Mouse (Mus musculus) G1E (cell line): ENCODE data around the gene Cerk. TPM values are rescaled to one million over a fixed set of nuclear protein-coding genes. Genes with fewer than 3 reads are reported as not detected.
"Not testable (repeated sequence)": the region's sequence is repeated elsewhere in the genome, so short reads cannot be mapped to it uniquely, and the experiment has no call there.

Experiments
- ATAC-seq: 2 replicates; pipeline ENCODE4 v1.8.0; 2016; ENCODE audit warnings: mild to moderate bottlenecking; ENCODE audit not compliant: insufficient number of reproducible peaks, poor library complexity, low FRiP score, severe bottlenecking; ENCODE audit errors: extremely low read depth
- DNase-seq: peaks from one replicate; pipeline ENCODE4 v3.0.0; 2012; ENCODE audit warnings: low spot score
- H3K27me3 ChIP-seq: 2 replicates; pipeline ENCODE4 v1.6.1; 2012; ENCODE audit warnings: mild to moderate bottlenecking, low read length, inconsistent platforms; ENCODE audit not compliant: insufficient read depth
- H3K36me3 ChIP-seq: replicated peaks from 2 replicates; pipeline ENCODE3; 2012; ENCODE audit warnings: mild to moderate bottlenecking, inconsistent platforms
- H3K4me1 ChIP-seq: 2 replicates; pipeline ENCODE4 v1.6.1; 2012; ENCODE audit warnings: low read depth, low read length, inconsistent platforms, mixed read lengths; ENCODE audit not compliant: insufficient read depth
- H3K4me3 ChIP-seq: 2 replicates; pipeline ENCODE4 v1.5.1; 2012; ENCODE audit warnings: low read depth, mild to moderate bottlenecking, inconsistent platforms, low read length, moderate library complexity, mixed read lengths
- H3K9me3 ChIP-seq: replicated peaks from 2 replicates; pipeline ENCODE4 v1.6.1; 2012; ENCODE audit warnings: inconsistent platforms
- CTCF ChIP-seq: IDR thresholded peaks from 2 replicates; pipeline ENCODE4 v1.5.1; 2012; ENCODE audit warnings: low read depth, low read length, inconsistent platforms, mixed read lengths
- GATA1 ChIP-seq: IDR thresholded peaks from 2 replicates; pipeline ENCODE4 v1.6.1; 2012; ENCODE audit warnings: borderline replicate concordance, low read length, inconsistent platforms, mixed read lengths
- GATA2 ChIP-seq: IDR thresholded peaks from 2 replicates; pipeline ENCODE4 v1.6.1; 2012; ENCODE audit warnings: low read depth, low read length, inconsistent platforms, borderline replicate concordance
- POLR2AphosphoS5 ChIP-seq: IDR thresholded peaks from 2 replicates; pipeline ENCODE4 v1.6.1; 2012; ENCODE audit warnings: low read depth, low read length, inconsistent platforms; ENCODE audit not compliant: insufficient replicate concordance
- TAL1 ChIP-seq: conservative IDR thresholded peaks from 2 replicates; pipeline ENCODE4 v1.6.1; 2012; ENCODE audit warnings: low read depth, low read length, inconsistent platforms, mixed read lengths
- polyA plus RNA-seq: library from polyadenylated mRNA; stranded (reverse); fragments of >175 nt; gene quantifications from 2 replicates; pipeline ENCODE4 v1.2.3, GENCODE M21; 2012
- total RNA-seq, 2 experiments: library from RNA; stranded (forward) in 1 of 2; stranded (reverse) in 1 of 2; fragments of 200-1000 nt in 1 of 2; fragments of >200 nt in 1 of 2; fragmentation: Nextera tagmentation in 1 of 2; gene quantifications; 2 replicates each; pipeline ENCODE4 v1.2.3; 2014 to 2017

Gene Cerk
- total and polyA plus RNA-seq, 3 experiments, result 0.01 to 0.22 TPM; not detected in 1

GRCm38 (mm10) chr15:86105345-86105697 lies 80.6 kb downstream of the Cerk start:
- Histone ChIP-seq H3K27me3 (no peaks in the 10 kb centered on the region), H3K4me3 (no peak overlapping the region; the same call in 1 of the 2 replicates), H3K9me3 (no peaks in the 10 kb centered on the region), H3K4me1 (peaks cover 97% of the 10 kb centered on the region), H3K36me3 (peaks cover 90% of the 10 kb centered on the region)
- peak; percentile 78 for ATAC-seq
- peak; percentile 72 for DNase-seq
- TF ChIP-seq TAL1 (peak; percentile 70), CTCF (no peak)

DNA sequence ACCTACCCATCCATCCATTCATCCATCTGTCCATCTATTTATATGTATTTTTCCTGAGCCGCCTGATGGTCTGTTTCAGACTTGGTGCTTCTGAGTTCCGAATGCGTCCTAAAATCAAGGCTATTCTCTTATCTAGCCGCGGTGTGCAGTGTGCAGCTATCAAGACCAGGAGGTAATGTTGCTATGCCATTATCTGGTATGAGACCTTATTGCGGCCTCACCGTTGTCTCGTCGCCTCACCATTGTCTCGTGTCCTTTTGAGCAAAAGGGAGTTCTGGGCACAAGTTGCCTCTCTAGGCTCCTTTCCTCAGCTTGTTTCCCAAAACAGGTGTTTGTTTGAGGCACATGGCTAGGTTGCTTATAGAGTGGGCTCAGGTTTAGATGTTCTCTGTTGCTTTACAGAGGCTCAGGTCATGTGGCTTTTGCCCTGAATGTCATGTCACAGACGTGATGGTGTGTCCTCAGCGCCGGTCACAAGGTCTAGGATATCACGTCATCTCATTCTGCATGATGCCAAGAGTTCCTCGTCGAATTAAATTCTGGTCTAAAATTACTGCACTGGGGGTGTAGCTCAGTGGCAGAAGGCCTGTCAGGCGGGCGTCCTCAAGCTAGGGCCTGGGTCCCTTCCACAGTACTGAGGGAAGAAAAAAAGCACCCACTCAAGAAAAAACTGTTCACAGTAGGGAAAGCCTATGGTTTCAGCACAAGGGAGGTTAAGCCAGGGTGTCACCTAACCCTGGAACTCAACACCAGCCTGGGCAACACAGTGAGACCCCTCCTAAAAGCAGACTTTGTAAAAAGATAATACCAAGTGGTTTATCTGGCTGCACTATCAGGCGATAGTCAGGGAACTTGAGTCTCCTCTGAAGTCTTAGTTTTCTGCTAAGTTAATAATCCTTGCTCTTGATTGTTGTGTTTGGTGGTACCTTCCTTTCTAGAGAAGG lies 81.3 kb downstream of the Cerk start:
- H3K36me3 ChIP-seq, result peaks cover 90% of the 10 kb centered on the region
- no peaks in the 10 kb centered on the region for H3K9me3 ChIP-seq
- TF ChIP-seq GATA1, result no peak
- TF ChIP-seq TAL1, result no peak
- no peak for TF ChIP-seq POLR2AphosphoS5
- no peak for TF ChIP-seq GATA2
- no peak for TF ChIP-seq CTCF
- ATAC-seq (peak; percentile 46), DNase-seq (peak; percentile 48)
- H3K27me3 ChIP-seq, result no peaks in the 10 kb centered on the region
- peaks cover 97% of the 10 kb centered on the region for H3K4me1 ChIP-seq
- peak overlapping the region; percentile 2; the same call in 1 of the 2 replicates for H3K4me3 ChIP-seq

DNA sequence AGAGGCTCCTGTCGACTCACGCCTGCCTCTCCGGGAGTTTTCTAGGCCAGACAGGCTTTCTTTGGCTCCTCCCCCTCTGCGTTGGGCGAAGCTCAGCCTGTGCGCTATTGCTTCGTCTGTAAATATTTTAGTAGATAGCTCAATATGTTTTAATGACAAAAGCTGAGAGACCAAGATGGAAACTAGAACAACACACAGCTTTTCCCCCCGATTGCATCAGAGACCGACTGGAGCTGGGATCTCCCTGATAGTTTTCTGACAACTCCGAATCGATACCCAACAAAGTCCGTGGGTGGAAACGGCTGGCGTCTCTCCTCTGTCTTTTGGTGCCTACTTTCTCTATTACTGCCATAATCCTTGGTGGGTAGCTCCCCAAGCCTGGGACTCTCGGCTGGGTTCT lies 83.6 kb downstream of the Cerk start:
- H3K4me1 ChIP-seq, result peaks cover 89% of the 10 kb centered on the region
- H3K9me3 ChIP-seq, result no peaks in the 10 kb centered on the region
- no peaks in the 10 kb centered on the region for H3K27me3 ChIP-seq
- no peak for DNase-seq
- H3K36me3 ChIP-seq, result peaks cover 88% of the 10 kb centered on the region
- TF ChIP-seq GATA1 (no peak), TAL1 (no peak), CTCF (no peak), GATA2 (no peak), POLR2AphosphoS5 (no peak)
- ATAC-seq, result no peak
- H3K4me3 ChIP-seq, result no peak overlapping the region

- H3K4me3 ChIP-seq, result no peak overlapping the region
- no peaks in the 10 kb centered on the region for H3K27me3 ChIP-seq
- peaks cover 81% of the 10 kb centered on the region for H3K4me1 ChIP-seq
- ATAC-seq (no peak), DNase-seq (no peak)
- peaks cover 87% of the 10 kb centered on the region for H3K36me3 ChIP-seq
- H3K9me3 ChIP-seq, result no peaks in the 10 kb centered on the region
- TF ChIP-seq GATA2 (no peak), GATA1 (no peak), CTCF (no peak), TAL1 (no peak), POLR2AphosphoS5 (no peak)
Measured at GRCm38 (mm10) chr15:86101585-86101984, 84.4 kb downstream of the Cerk start.

DNA sequence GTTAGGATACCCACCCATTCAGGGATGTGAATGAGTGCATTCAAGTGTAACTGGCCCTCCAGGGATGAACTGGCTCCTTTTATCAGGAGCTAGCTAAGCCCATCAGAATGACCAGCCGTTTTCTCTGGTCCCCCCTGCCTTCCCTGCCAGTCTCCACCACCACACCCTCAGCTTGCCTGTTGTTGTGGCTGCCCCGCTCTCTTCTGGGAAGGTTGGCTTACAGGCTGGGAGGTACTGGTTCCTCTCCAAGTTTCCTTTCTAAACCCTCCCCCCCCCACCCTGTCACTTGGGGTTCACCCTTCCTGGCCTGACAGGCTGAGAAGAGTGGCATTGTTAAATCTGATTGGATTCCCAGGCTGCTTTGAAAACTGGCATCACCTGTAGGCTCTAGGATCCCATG lies 88.1 kb downstream of the Cerk start:
- Histone ChIP-seq H3K36me3 (peaks cover 93% of the 10 kb centered on the region), H3K4me3 (no peak overlapping the region), H3K4me1 (peaks cover 53% of the 10 kb centered on the region), H3K9me3 (no peaks in the 10 kb centered on the region), H3K27me3 (no peaks in the 10 kb centered on the region)
- ATAC-seq (no peak), DNase-seq (no peak)
- no peak for TF ChIP-seq TAL1
- no peak for TF ChIP-seq CTCF
- TF ChIP-seq GATA1, result no peak
- no peak for TF ChIP-seq POLR2AphosphoS5
- TF ChIP-seq GATA2, result no peak

GRCm38 (mm10) chr15:86096604-86097020 lies 89.3 kb downstream of the Cerk start:
- not testable (repeated sequence) for ATAC-seq, H3K27me3 ChIP-seq, H3K9me3 ChIP-seq, H3K4me3 ChIP-seq, DNase-seq
- Histone ChIP-seq H3K36me3 (peaks cover 93% of the 10 kb centered on the region), H3K4me1 (peaks cover 46% of the 10 kb centered on the region)
